Mouse (Mus musculus) heart, embryonic 16.5 days (tissue): ENCODE results near the gene Zfp953. TPM values are rescaled to one million over a fixed set of nuclear protein-coding genes. Genes with fewer than 3 reads are reported as not detected.

Experiments
- ATAC-seq: fragments of 200-750 bp; cut with Nextera tagmentation; replicated peaks from 2 replicates; pipeline ENCODE4 v1.8.0; 2017; ENCODE audit warnings: moderate number of reproducible peaks; ENCODE audit not compliant: insufficient read depth, low FRiP score; ENCODE audit errors: extremely low read depth
- H3K27ac ChIP-seq: fragments of 300-500 bp; sonication (generic); 2 replicates; pipeline ENCODE4 v1.5.1; 2014; ENCODE audit warnings: mild to moderate bottlenecking, low read length, control low read depth, moderate library complexity
- H3K27me3 ChIP-seq: fragments of 300-500 bp; sonication (generic); 2 replicates; pipeline ENCODE4 v1.6.1; 2014; ENCODE audit warnings: low read length, mixed read lengths; ENCODE audit not compliant: control insufficient read depth, insufficient read depth
- H3K36me3 ChIP-seq: fragments of 300-500 bp; sonication (generic); 2 replicates; pipeline ENCODE4 v1.6.1; 2014; ENCODE audit not compliant: control insufficient read depth, insufficient read depth
- H3K4me1 ChIP-seq: fragments of 300-500 bp; sonication (generic); 2 replicates; pipeline ENCODE4 v1.6.1; 2014; ENCODE audit warnings: low read length, mixed read lengths; ENCODE audit not compliant: control insufficient read depth, insufficient read depth
- H3K4me2 ChIP-seq: fragments of 300-500 bp; sonication (generic); 2 replicates; pipeline ENCODE4 v1.6.1; 2014; ENCODE audit warnings: low read depth, mild to moderate bottlenecking, control low read depth, low read length
- H3K4me3 ChIP-seq: fragments of 300-500 bp; sonication (generic); 2 replicates; pipeline ENCODE4 v1.5.1; 2014; ENCODE audit warnings: mild to moderate bottlenecking, control low read depth, low read length
- H3K9ac ChIP-seq: fragments of 300-500 bp; sonication (generic); 2 replicates; pipeline ENCODE4 v1.6.1; 2014; ENCODE audit warnings: low read length, control low read depth
- H3K9me3 ChIP-seq: fragments of 300-500 bp; sonication (generic); replicated peaks from 2 replicates; pipeline ENCODE4 v1.6.1; 2016; ENCODE audit warnings: low read length; ENCODE audit not compliant: control insufficient read depth
- WGBS: fragments of 180-500 bp; shearing (Covaris S2); extraction: QIAGEN DNeasy Blood & Tissue Kit; methylation state at CpG from one replicate; pipeline ENCODE4 v1.1.7; 2014; 5-methylcytosine and 5-hydroxymethylcytosine counted together
- polyA plus RNA-seq: library from polyadenylated mRNA; unstranded; fragments of >200 nt; fragmentation: Nextera tagmentation; extraction: Ambion mirVana; gene quantifications from 2 replicates; pipeline ENCODE4 v1.2.1, GENCODE M21; 2015

Gene Zfp953
- polyA plus RNA-seq, 1 experiment from 2014 or later, result 0.72 TPM

GRCm38 (mm10) chr13:67306718-67307117, 53.7 kb downstream of the Zfp953 start:
- 26% methylated on average over 5 of the region's 5 CpGs for WGBS
- Histone ChIP-seq H3K4me1 (peaks cover 4% of the 10 kb centered on the region), H3K9ac (peak overlapping the region; percentile 90), H3K27ac (no peak overlapping the region; the same call in none of the 2 replicates), H3K4me2 (peak overlapping the region; percentile 93), H3K4me3 (peak overlapping the region; percentile 92), H3K27me3 (no peaks in the 10 kb centered on the region), H3K36me3 (no peaks in the 10 kb centered on the region), H3K9me3 (peaks cover 1% of the 10 kb centered on the region; the same call in 1 of the 2 replicates)
- 0 out of 2 replicates have a peak, but pooled peaks have one; percentile 38 for ATAC-seq

- Histone ChIP-seq H3K27ac (peak within 1 kb of the TSS; percentile 82), H3K4me3 (peak within 1 kb of the TSS; percentile 92), H3K27me3 (no peaks in the 10 kb centered on the region), H3K4me2 (peak within 1 kb of the TSS; percentile 93), H3K4me1 (peaks cover 4% of the 10 kb centered on the region), H3K36me3 (no peaks in the 10 kb centered on the region), H3K9me3 (no peaks in the 10 kb centered on the region), H3K9ac (peak within 1 kb of the TSS; percentile 90)
- 8% methylated on average over 16 of the region's 16 CpGs for WGBS
- ATAC-seq, result peak; percentile 97
Observed at GRCm38 (mm10) chr13:67305822-67306672, 54.4 kb downstream of the Zfp953 start, which contains the start of gene Zfp457. Zfp457 (minus strand) TSS chr13:67306485.

Other genes with a start within 250 kb of the Zfp953 start
- 0.27 and 0.37 TPM in 2 replicates for gene Rslcan18, start 244.3 kb downstream of the Zfp953 start, polyA plus RNA-seq
- 1.4 and 2.0 TPM in 2 replicates for gene Zfp759, start 238.9 kb downstream of the Zfp953 start, polyA plus RNA-seq
- 6.0 and 6.1 TPM in 2 replicates for gene Rsl1, start 187.4 kb downstream of the Zfp953 start, polyA plus RNA-seq
- 0.75 and 1.00 TPM in 2 replicates for gene Zfp455, start 166.1 kb downstream of the Zfp953 start, polyA plus RNA-seq
- 1.2 and 1.3 TPM in 2 replicates for gene Zfp458, start 82.1 kb downstream of the Zfp953 start, polyA plus RNA-seq
- gene Zfp457, start 54.1 kb downstream of the Zfp953 start, polyA plus RNA-seq, result 0.94 and 1.3 TPM in 2 replicates
- gene Zfp595, start 28.0 kb downstream of the Zfp953 start, polyA plus RNA-seq, result 1.8 TPM in 2 replicates
- gene Gm28044, start 69 bp downstream of the Zfp953 start, polyA plus RNA-seq, result 0.83 TPM in 1 of 2 replicates, not detected in the other
- gene Gm28041, start 15.1 kb upstream of the Zfp953 start, polyA plus RNA-seq, result 0.71 TPM in 1 of 2 replicates, not detected in the other
- gene Zfp456, start 15.2 kb upstream of the Zfp953 start, polyA plus RNA-seq, result 1.0 and 1.7 TPM in 2 replicates
- gene Zfp429, start 39.2 kb upstream of the Zfp953 start, polyA plus RNA-seq, result 4.7 and 5.8 TPM in 2 replicates
- 0.56 and 0.59 TPM in 2 replicates for gene Zfp459, start 60.8 kb upstream of the Zfp953 start, polyA plus RNA-seq
- 5.5 and 6.0 TPM in 2 replicates for gene Zfp874a, start 91.0 kb upstream of the Zfp953 start, polyA plus RNA-seq
- gene Zfp874b, start 123.7 kb upstream of the Zfp953 start, polyA plus RNA-seq, result 2.1 and 2.8 TPM in 2 replicates
- 8.9 TPM in 2 replicates for gene Zfp58, start 139.9 kb upstream of the Zfp953 start, polyA plus RNA-seq
- not detected in 2 replicates for gene Gm26965, start 165.5 kb upstream of the Zfp953 start, polyA plus RNA-seq
- 16.8 and 18.2 TPM in 2 replicates for gene Zfp87, start 165.6 kb upstream of the Zfp953 start, polyA plus RNA-seq
- gene Zfp748, start 193.2 kb upstream of the Zfp953 start, polyA plus RNA-seq, result 7.1 and 7.3 TPM in 2 replicates
- gene Zfp729b, start 249.1 kb upstream of the Zfp953 start, polyA plus RNA-seq, result 2.6 and 2.7 TPM in 2 replicates